Mouse (Mus musculus): ENCODE results near the gene Exosc10. TPM values are rescaled to one million over a fixed set of nuclear protein-coding genes. Genes with fewer than 3 reads are reported as not detected.

Exosc10 gene
- polyA plus RNA-seq, 1 experiment: 37.0 TPM

DNA sequence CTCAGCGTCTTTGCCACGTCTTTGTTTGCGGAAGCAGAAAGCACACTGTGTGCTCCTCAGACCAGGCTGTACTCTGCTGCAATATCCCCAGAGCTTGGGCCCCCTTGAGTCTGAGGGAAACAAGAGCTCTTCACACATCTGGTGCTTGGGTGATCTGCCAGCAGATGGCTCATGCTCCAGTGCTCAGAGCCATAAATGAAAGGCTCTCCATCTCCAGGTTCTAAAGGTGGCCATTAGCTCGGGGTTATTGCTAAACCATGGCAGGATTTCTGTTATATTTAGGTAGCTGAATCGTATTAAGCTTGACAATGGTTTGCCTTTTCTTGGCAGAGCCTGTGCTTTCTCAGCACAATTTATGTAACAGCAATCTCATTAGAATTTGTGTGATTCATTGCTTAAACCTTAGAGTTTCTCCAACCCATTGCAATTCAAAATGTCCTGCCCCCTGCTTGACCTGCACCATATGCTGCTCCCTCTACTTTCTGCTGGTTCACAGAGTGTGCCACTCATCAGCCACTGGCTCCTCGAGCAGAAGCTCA is 45.1 kb upstream of the Exosc10 start:
- peaks cover 11% of the 10 kb centered on the region for H3K36me3 ChIP-seq (ENCODE audit: control insufficient read depth, insufficient read depth)
- no peaks in the 10 kb centered on the region for H3K79me2 ChIP-seq (ENCODE audit: control insufficient read depth, insufficient read depth)
- H3K27me3 ChIP-seq (ENCODE audit: control insufficient read depth, insufficient read depth, insufficient read length): no peaks in the 10 kb centered on the region
- no peak overlapping the region for H3K4me2 ChIP-seq (ENCODE audit: low read depth)
- no peak overlapping the region for H3ac ChIP-seq (ENCODE audit: control insufficient read depth, insufficient read length)
- no peak overlapping the region for H3K4me3 ChIP-seq
- no peak for TF ChIP-seq MYOG (IDR thresholded peaks at IDR 0.05; ENCODE audit: control insufficient read depth in 1 of 3, insufficient read depth in 1 of 3, insufficient read length in 2 of 3, low read depth in 2 of 3)
- TF ChIP-seq POLR2AphosphoS2 (IDR thresholded peaks at IDR 0.05; ENCODE audit: insufficient read length, low read depth): no peak
- TF ChIP-seq REST (IDR thresholded peaks at IDR 0.05; ENCODE audit: insufficient read depth, insufficient read length): no peak
- no peak for TF ChIP-seq E2F4 (IDR thresholded peaks at IDR 0.05; ENCODE audit: insufficient read depth)
- no peak for TF ChIP-seq SRF (IDR thresholded peaks at IDR 0.05; ENCODE audit: control insufficient read depth, insufficient read length, low read depth)
- TF ChIP-seq MAX (IDR thresholded peaks at IDR 0.05; ENCODE audit: low read depth): no peak
- TF ChIP-seq POLR2A (IDR thresholded peaks at IDR 0.05; ENCODE audit: insufficient read length, low read depth): no peak
- no peak for TF ChIP-seq TCF12 (IDR thresholded peaks at IDR 0.05; ENCODE audit: insufficient read depth, poor library complexity, severe bottlenecking)
- TF ChIP-seq MYOD1 (IDR thresholded peaks at IDR 0.05; ENCODE audit: control insufficient read depth in 1 of 3, insufficient read length in 2 of 3, low read depth in 2 of 3): no peak
- TF ChIP-seq CEBPB (IDR thresholded peaks at IDR 0.05; ENCODE audit: insufficient read depth, poor library complexity, severe bottlenecking): no peak
- TF ChIP-seq USF1 (IDR thresholded peaks at IDR 0.05; ENCODE audit: low read depth): no peak
- no peak for TF ChIP-seq TCF3 (IDR thresholded peaks at IDR 0.05; ENCODE audit: insufficient read length, low read depth)

DNA sequence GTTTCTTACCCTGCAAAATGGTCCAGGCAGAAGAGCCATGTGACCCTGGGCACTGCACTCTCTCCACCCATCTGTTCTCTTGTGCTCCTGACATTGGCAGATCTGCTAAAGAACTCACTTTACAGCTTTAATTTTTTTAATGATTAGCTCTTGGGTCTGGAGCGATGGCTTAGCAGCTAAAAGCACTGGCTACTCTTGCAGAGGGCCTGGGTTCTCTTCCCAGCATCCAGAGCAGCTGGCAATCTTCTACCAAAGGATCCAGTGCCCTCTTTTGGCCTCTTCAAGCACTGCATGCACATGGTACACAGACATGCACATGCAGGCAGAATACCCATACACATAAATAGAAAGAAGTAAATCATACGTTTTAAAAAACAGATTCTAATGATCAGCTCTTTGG is 42.9 kb upstream of the Exosc10 start:
- Histone ChIP-seq H3K4me2 (ENCODE audit: low read depth) (no peak overlapping the region), H3K36me3 (ENCODE audit: control insufficient read depth, insufficient read depth) (peaks cover 11% of the 10 kb centered on the region), H3ac (ENCODE audit: control insufficient read depth, insufficient read length) (no peak overlapping the region)

DNA sequence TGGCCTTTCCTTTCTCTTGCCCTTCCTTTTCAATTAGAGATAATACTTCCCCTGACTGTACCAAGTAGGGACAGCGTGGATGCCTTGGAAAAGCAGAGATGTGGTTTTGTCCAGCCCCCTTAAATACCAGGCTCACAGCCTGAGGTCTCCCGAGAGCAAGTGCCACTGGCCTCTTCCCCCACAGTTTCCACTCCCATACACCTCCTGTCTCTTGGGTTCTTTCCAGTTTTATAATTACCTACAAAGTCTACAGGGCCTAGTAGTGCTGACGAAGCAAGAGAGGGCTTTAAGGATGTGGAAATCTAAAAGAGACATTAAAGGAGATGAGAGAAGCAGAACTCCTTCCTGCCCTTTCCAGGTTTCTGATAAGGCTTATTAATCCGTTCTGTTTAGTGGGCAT is 40.4 kb upstream of the Exosc10 start:
- H3K79me2 ChIP-seq (ENCODE audit: control insufficient read depth, insufficient read depth): no peaks in the 10 kb centered on the region
- H3K36me3 ChIP-seq (ENCODE audit: control insufficient read depth, insufficient read depth): peaks cover 11% of the 10 kb centered on the region
- H3ac ChIP-seq (ENCODE audit: control insufficient read depth, insufficient read length): no peak overlapping the region
- H3K27me3 ChIP-seq (ENCODE audit: control insufficient read depth, insufficient read depth, insufficient read length): no peaks in the 10 kb centered on the region
- H3K4me2 ChIP-seq (ENCODE audit: low read depth): no peak overlapping the region
- H3K4me3 ChIP-seq: no peak overlapping the region
- TF ChIP-seq MYOG (IDR thresholded peaks at IDR 0.05; ENCODE audit: control insufficient read depth in 1 of 3, insufficient read depth in 1 of 3, insufficient read length in 2 of 3, low read depth in 2 of 3): no peak
- no peak for TF ChIP-seq CEBPB (IDR thresholded peaks at IDR 0.05; ENCODE audit: insufficient read depth, poor library complexity, severe bottlenecking)
- TF ChIP-seq TCF12 (IDR thresholded peaks at IDR 0.05; ENCODE audit: insufficient read depth, poor library complexity, severe bottlenecking): no peak
- TF ChIP-seq MAX (IDR thresholded peaks at IDR 0.05; ENCODE audit: low read depth): no peak
- no peak for TF ChIP-seq POLR2AphosphoS2 (IDR thresholded peaks at IDR 0.05; ENCODE audit: insufficient read length, low read depth)
- TF ChIP-seq SRF (IDR thresholded peaks at IDR 0.05; ENCODE audit: control insufficient read depth, insufficient read length, low read depth): no peak
- TF ChIP-seq POLR2A (IDR thresholded peaks at IDR 0.05; ENCODE audit: insufficient read length, low read depth): no peak
- no peak for TF ChIP-seq USF1 (IDR thresholded peaks at IDR 0.05; ENCODE audit: low read depth)
- TF ChIP-seq TCF3 (IDR thresholded peaks at IDR 0.05; ENCODE audit: insufficient read length, low read depth): no peak
- TF ChIP-seq MYOD1 (IDR thresholded peaks at IDR 0.05; ENCODE audit: control insufficient read depth in 1 of 3, insufficient read length in 2 of 3, low read depth in 2 of 3): no peak
- no peak for TF ChIP-seq REST (IDR thresholded peaks at IDR 0.05; ENCODE audit: insufficient read depth, insufficient read length)

More for the DNA sequence above, 42.9 kb upstream of the Exosc10 start:
- TF ChIP-seq POLR2A (IDR thresholded peaks at IDR 0.05; ENCODE audit: insufficient read length, low read depth) (no peak), TCF3 (IDR thresholded peaks at IDR 0.05; ENCODE audit: insufficient read length, low read depth) (no peak), MYOG (IDR thresholded peaks at IDR 0.05; ENCODE audit: control insufficient read depth in 1 of 3, insufficient read depth in 1 of 3, insufficient read length in 2 of 3, low read depth in 2 of 3) (no peak), USF1 (IDR thresholded peaks at IDR 0.05; ENCODE audit: low read depth) (no peak), REST (IDR thresholded peaks at IDR 0.05; ENCODE audit: insufficient read depth, insufficient read length) (no peak), POLR2AphosphoS2 (IDR thresholded peaks at IDR 0.05; ENCODE audit: insufficient read length, low read depth) (no peak), SRF (IDR thresholded peaks at IDR 0.05; ENCODE audit: control insufficient read depth, insufficient read length, low read depth) (no peak)
- Histone ChIP-seq H3K27me3 (ENCODE audit: control insufficient read depth, insufficient read depth, insufficient read length) (no peaks in the 10 kb centered on the region), H3K79me2 (ENCODE audit: control insufficient read depth, insufficient read depth) (no peaks in the 10 kb centered on the region), H3K4me3 (no peak overlapping the region)

DNA sequence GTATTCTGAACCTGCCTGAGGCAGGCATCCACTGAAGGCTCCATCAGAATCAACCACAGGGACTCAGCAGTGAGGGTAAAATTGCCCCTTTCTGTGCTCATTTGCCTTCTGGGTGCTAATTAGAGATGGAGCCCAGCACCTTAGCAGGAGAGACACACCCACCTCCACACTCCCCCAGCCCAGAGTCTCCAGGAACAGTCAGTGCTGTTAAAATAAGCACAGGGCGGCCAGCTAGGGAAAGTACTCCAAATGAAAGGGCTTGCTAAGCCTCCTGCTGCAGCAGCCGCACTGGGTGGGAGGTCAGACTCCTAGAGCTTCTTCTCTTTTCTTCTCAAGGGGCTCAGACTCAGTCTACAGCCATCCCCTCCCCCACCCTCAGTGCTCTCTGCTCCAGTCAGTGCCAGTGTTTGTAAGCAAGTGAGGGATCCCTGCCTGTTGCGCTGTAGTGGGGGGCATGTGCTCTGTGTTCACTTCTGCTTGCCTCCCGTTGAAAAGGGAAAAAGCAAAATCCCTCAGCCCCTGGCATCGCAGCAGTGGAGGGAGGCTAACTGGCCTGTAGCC is 39.9 kb upstream of the Exosc10 start:
- H3K79me2 ChIP-seq (ENCODE audit: control insufficient read depth, insufficient read depth): no peaks in the 10 kb centered on the region
- no peak overlapping the region for H3K4me2 ChIP-seq (ENCODE audit: low read depth)
- H3K36me3 ChIP-seq (ENCODE audit: control insufficient read depth, insufficient read depth): peaks cover 11% of the 10 kb centered on the region
- no peak overlapping the region for H3K4me3 ChIP-seq
- H3ac ChIP-seq (ENCODE audit: control insufficient read depth, insufficient read length): no peak overlapping the region
- TF ChIP-seq TCF3 (IDR thresholded peaks at IDR 0.05; ENCODE audit: insufficient read length, low read depth): no peak
- no peak for TF ChIP-seq E2F4 (IDR thresholded peaks at IDR 0.05; ENCODE audit: insufficient read depth)
- TF ChIP-seq TCF12 (IDR thresholded peaks at IDR 0.05; ENCODE audit: insufficient read depth, poor library complexity, severe bottlenecking): no peak
- TF ChIP-seq POLR2A (IDR thresholded peaks at IDR 0.05; ENCODE audit: insufficient read length, low read depth): no peak
- no peak for TF ChIP-seq USF1 (IDR thresholded peaks at IDR 0.05; ENCODE audit: low read depth)
- no peak for TF ChIP-seq MAX (IDR thresholded peaks at IDR 0.05; ENCODE audit: low read depth)
- no peak for TF ChIP-seq CEBPB (IDR thresholded peaks at IDR 0.05; ENCODE audit: insufficient read depth, poor library complexity, severe bottlenecking)
- no peak for TF ChIP-seq MYOG (IDR thresholded peaks at IDR 0.05; ENCODE audit: control insufficient read depth in 1 of 3, insufficient read depth in 1 of 3, insufficient read length in 2 of 3, low read depth in 2 of 3)
- TF ChIP-seq SRF (IDR thresholded peaks at IDR 0.05; ENCODE audit: control insufficient read depth, insufficient read length, low read depth): no peak
- no peak for TF ChIP-seq POLR2AphosphoS2 (IDR thresholded peaks at IDR 0.05; ENCODE audit: insufficient read length, low read depth)
- no peak for TF ChIP-seq REST (IDR thresholded peaks at IDR 0.05; ENCODE audit: insufficient read depth, insufficient read length)
- no peak for TF ChIP-seq MYOD1 (IDR thresholded peaks at IDR 0.05; ENCODE audit: control insufficient read depth in 1 of 3, insufficient read length in 2 of 3, low read depth in 2 of 3)
- H3K27me3 ChIP-seq (ENCODE audit: control insufficient read depth, insufficient read depth, insufficient read length): no peaks in the 10 kb centered on the region

Measured in myocyte (in vitro differentiated cells).